Mouse (Mus musculus) midbrain, embryonic 14.5 days (tissue): ENCODE data around the gene Nmur1. TPM values are rescaled to one million over a fixed set of nuclear protein-coding genes. Genes with fewer than 3 reads are reported as not detected.

Source experiments
- ATAC-seq: fragments of 200-750 bp; cut with Nextera tagmentation; 2 replicates; pipeline ENCODE4 v1.8.0; 2017; ENCODE audit warnings: moderate number of reproducible peaks, moderate library complexity; ENCODE audit not compliant: low FRiP score, low TSS enrichment
- DNase-seq: peaks from one replicate; pipeline ENCODE4 v3.0.0-alpha.2; 2015
- H3K27ac ChIP-seq: fragments of 300-500 bp; sonication (generic); replicated peaks from 2 replicates; pipeline ENCODE4 v1.5.1; 2014; ENCODE audit warnings: mild to moderate bottlenecking, low read depth, low read length, moderate library complexity
- H3K27me3 ChIP-seq: fragments of 300-500 bp; sonication (generic); 2 replicates; pipeline ENCODE4 v1.6.1; 2014; ENCODE audit warnings: low read length, control low read depth, mixed read lengths; ENCODE audit not compliant: control insufficient read depth, insufficient read depth
- H3K36me3 ChIP-seq: fragments of 300-500 bp; sonication (generic); 2 replicates; pipeline ENCODE4 v1.6.1; 2014; ENCODE audit warnings: low read length, control low read depth; ENCODE audit not compliant: control insufficient read depth, insufficient read depth
- H3K4me1 ChIP-seq: fragments of 300-500 bp; sonication (generic); 2 replicates; pipeline ENCODE4 v1.6.1; 2014; ENCODE audit warnings: mild to moderate bottlenecking, antibody characterized with exemption, low read length, control low read depth; ENCODE audit not compliant: control insufficient read depth, insufficient read depth
- H3K4me2 ChIP-seq: fragments of 300-500 bp; sonication (generic); 2 replicates; pipeline ENCODE4 v1.6.1; 2014; ENCODE audit warnings: mild to moderate bottlenecking, low read length, moderate library complexity
- H3K4me3 ChIP-seq: fragments of 300-500 bp; sonication (generic); replicated peaks from 2 replicates; pipeline ENCODE4 v1.5.1; 2014; ENCODE audit warnings: low read depth, low read length
- H3K9ac ChIP-seq: fragments of 300-500 bp; sonication (generic); replicated peaks from 2 replicates; pipeline ENCODE4 v1.6.1; 2014; ENCODE audit warnings: mild to moderate bottlenecking, low read length, moderate library complexity
- H3K9me3 ChIP-seq: fragments of 300-500 bp; sonication (generic); 2 replicates; pipeline ENCODE4 v1.6.1; 2016; ENCODE audit warnings: low read length, control low read depth, mixed read lengths; ENCODE audit not compliant: control insufficient read depth
- WGBS: fragments of 180-500 bp; shearing (Covaris S2); extraction: QIAGEN DNeasy Blood & Tissue Kit; methylation state at CpG from one replicate; pipeline ENCODE4 v1.1.7; 2014; 5-methylcytosine and 5-hydroxymethylcytosine counted together
- polyA plus RNA-seq: library from polyadenylated mRNA; unstranded; fragments of >200 nt; fragmentation: Nextera tagmentation; extraction: Ambion mirVana; gene quantifications from 2 replicates; pipeline ENCODE4 v1.2.1, GENCODE M21; 2014

Gene Nmur1
- polyA plus RNA-seq, 1 experiment from 2014 or later: not detected

GRCm38 (mm10) chr1:86464223-86464874 lies 38.3 kb upstream of the Nmur1 start:
- peaks cover 4% of the 10 kb centered on the region; the same call in 1 of the 2 replicates for H3K9me3 ChIP-seq
- peak overlapping the region; percentile 68; the same call in 1 of the 2 replicates for H3K27ac ChIP-seq
- H3K36me3 ChIP-seq: no peaks in the 10 kb centered on the region
- no peak overlapping the region for H3K4me3 ChIP-seq
- no peaks in the 10 kb centered on the region for H3K27me3 ChIP-seq
- H3K4me1 ChIP-seq: no peaks in the 10 kb centered on the region
- H3K9ac ChIP-seq: no peak overlapping the region
- 24% methylated on average over 9 of the region's 9 CpGs for WGBS
- ATAC-seq: no peak
- peak; percentile 18 for DNase-seq
- H3K4me2 ChIP-seq: no peak overlapping the region

- Histone ChIP-seq H3K9ac (no peak overlapping the region), H3K27ac (no peak overlapping the region), H3K4me2 (no peak overlapping the region), H3K4me1 (no peaks in the 10 kb centered on the region), H3K9me3 (peaks cover 4% of the 10 kb centered on the region; the same call in 1 of the 2 replicates), H3K36me3 (no peaks in the 10 kb centered on the region), H3K27me3 (no peaks in the 10 kb centered on the region), H3K4me3 (no peak overlapping the region)
- DNase-seq (no peak), ATAC-seq (no peak)
- 90% methylated on average over 4 of the region's 4 CpGs for WGBS
These were observed 33.3 kb upstream of the Nmur1 start for GRCm38 (mm10) chr1:86459371-86459770.

- Histone ChIP-seq H3K27me3 (no peaks in the 10 kb centered on the region), H3K4me2 (no peak overlapping the region), H3K27ac (no peak overlapping the region), H3K9me3 (peaks cover 4% of the 10 kb centered on the region; the same call in 1 of the 2 replicates), H3K9ac (no peak overlapping the region), H3K36me3 (no peaks in the 10 kb centered on the region), H3K4me3 (no peak overlapping the region), H3K4me1 (no peaks in the 10 kb centered on the region)
- ATAC-seq: no peak
- 71% methylated on average over 13 of the region's 13 CpGs for WGBS
- DNase-seq: no peak
These were observed 31.0 kb upstream of the Nmur1 start for GRCm38 (mm10) chr1:86456892-86457581.

- Histone ChIP-seq H3K4me3 (no peak overlapping the region), H3K36me3 (no peaks in the 10 kb centered on the region), H3K27me3 (no peaks in the 10 kb centered on the region), H3K4me2 (no peak overlapping the region), H3K27ac (no peak overlapping the region), H3K4me1 (no peaks in the 10 kb centered on the region), H3K9ac (no peak overlapping the region), H3K9me3 (no peaks in the 10 kb centered on the region)
- DNase-seq (no peak), ATAC-seq (no peak)
- 67% methylated on average over 5 of the region's 5 CpGs for WGBS
These were observed 26.7 kb upstream of the Nmur1 start for GRCm38 (mm10) chr1:86452713-86453112.

GRCm38 (mm10) chr1:86449966-86450365 lies 23.9 kb upstream of the Nmur1 start:
- ATAC-seq: no peak
- H3K4me2 ChIP-seq: no peak overlapping the region
- no peaks in the 10 kb centered on the region for H3K36me3 ChIP-seq
- H3K9me3 ChIP-seq: no peaks in the 10 kb centered on the region
- no peak overlapping the region for H3K9ac ChIP-seq
- no peak overlapping the region for H3K4me3 ChIP-seq
- H3K27me3 ChIP-seq: no peaks in the 10 kb centered on the region
- no peak for DNase-seq
- no peaks in the 10 kb centered on the region for H3K4me1 ChIP-seq
- WGBS: 43% methylated on average over 6 of the region's 6 CpGs
- no peak overlapping the region for H3K27ac ChIP-seq

GRCm38 (mm10) chr1:86448272-86448671 lies 22.2 kb upstream of the Nmur1 start:
- no peaks in the 10 kb centered on the region for H3K36me3 ChIP-seq
- 47% methylated on average over 4 of the region's 4 CpGs for WGBS
- no peak overlapping the region for H3K4me3 ChIP-seq
- DNase-seq (no peak), ATAC-seq (no peak)
- no peaks in the 10 kb centered on the region for H3K27me3 ChIP-seq
- H3K4me2 ChIP-seq: no peak overlapping the region
- H3K9ac ChIP-seq: no peak overlapping the region
- peaks cover 8% of the 10 kb centered on the region for H3K4me1 ChIP-seq
- no peaks in the 10 kb centered on the region for H3K9me3 ChIP-seq
- H3K27ac ChIP-seq: no peak overlapping the region

- no peak overlapping the region for H3K27ac ChIP-seq
- ATAC-seq (no peak), DNase-seq (peak; percentile 11)
- H3K4me3 ChIP-seq: no peak overlapping the region
- H3K4me2 ChIP-seq: no peak overlapping the region
- no peaks in the 10 kb centered on the region for H3K27me3 ChIP-seq
- no peaks in the 10 kb centered on the region for H3K36me3 ChIP-seq
- peaks cover 14% of the 10 kb centered on the region for H3K4me1 ChIP-seq
- 45% methylated on average over 13 of the region's 13 CpGs for WGBS
- no peaks in the 10 kb centered on the region for H3K9me3 ChIP-seq
- no peak overlapping the region for H3K9ac ChIP-seq
These were observed 21.7 kb upstream of the Nmur1 start for GRCm38 (mm10) chr1:86447596-86448171.

GRCm38 (mm10) chr1:86443386-86444172 lies 17.6 kb upstream of the Nmur1 start:
- H3K27me3 ChIP-seq: no peaks in the 10 kb centered on the region
- peak overlapping the region; percentile 91 for H3K4me2 ChIP-seq
- no peaks in the 10 kb centered on the region for H3K9me3 ChIP-seq
- DNase-seq: peak; percentile 19
- no peak for ATAC-seq
- peaks cover 33% of the 10 kb centered on the region for H3K4me1 ChIP-seq
- peak overlapping the region; percentile 99 for H3K27ac ChIP-seq
- WGBS: 56% methylated on average over 8 of the region's 8 CpGs
- no peaks in the 10 kb centered on the region for H3K36me3 ChIP-seq
- peak overlapping the region; percentile 51 for H3K4me3 ChIP-seq
- H3K9ac ChIP-seq: peak overlapping the region; percentile 95
